Mouse (Mus musculus) limb, embryonic 13.5 days (tissue): ENCODE measurements at regions not wholly inside any gene's neighbourhood (a gene's known extent, or its start where the extent isn't known, plus 50 kb on each side); places are given as distances from the start of the nearest gene placed in this dataset.
A peak's percentile ranks its signal among the peaks of the same experiment; 100 is the strongest.

Experiments
- ATAC-seq: fragments of 200-750 bp; cut with Nextera tagmentation; 2 replicates; pipeline ENCODE4 v1.8.0; 2017; ENCODE audit warnings: low read depth, moderate number of reproducible peaks, moderate TSS enrichment; ENCODE audit not compliant: low FRiP score
- H3K27ac ChIP-seq: fragments of 300-500 bp; sonication (generic); 2 replicates; pipeline ENCODE4 v1.5.1; 2015; ENCODE audit warnings: inconsistent platforms, mild to moderate bottlenecking, moderate library complexity
- H3K27me3 ChIP-seq: fragments of 300-500 bp; sonication (generic); 2 replicates; pipeline ENCODE4 v1.6.1; 2015; ENCODE audit warnings: mild to moderate bottlenecking, inconsistent platforms
- H3K36me3 ChIP-seq: fragments of 300-500 bp; sonication (generic); 2 replicates; pipeline ENCODE4 v1.6.1; 2015; ENCODE audit warnings: inconsistent platforms, mild to moderate bottlenecking, moderate library complexity
- H3K4me1 ChIP-seq: fragments of 300-500 bp; sonication (generic); 2 replicates; pipeline ENCODE4 v1.6.1; 2015; ENCODE audit warnings: inconsistent platforms
- H3K4me2 ChIP-seq: fragments of 300-500 bp; sonication (generic); replicated peaks from 2 replicates; pipeline ENCODE4 v1.6.1; 2015; ENCODE audit warnings: inconsistent platforms, mild to moderate bottlenecking, moderate library complexity
- H3K4me3 ChIP-seq: fragments of 300-500 bp; sonication (generic); 2 replicates; pipeline ENCODE4 v1.5.1; 2015; ENCODE audit warnings: moderate library complexity, mild to moderate bottlenecking, inconsistent platforms
- H3K9ac ChIP-seq: fragments of 300-500 bp; sonication (generic); 2 replicates; pipeline ENCODE4 v1.6.1; 2015; ENCODE audit warnings: mild to moderate bottlenecking, inconsistent platforms
- H3K9me3 ChIP-seq: fragments of 300-500 bp; sonication (generic); 2 replicates; pipeline ENCODE4 v1.6.1; 2016; ENCODE audit warnings: inconsistent platforms
- WGBS: fragments of 180-500 bp; shearing (Covaris S2); methylation state at CpG from one replicate; pipeline ENCODE4 v1.1.7; 2015; 5-methylcytosine and 5-hydroxymethylcytosine counted together

DNA sequence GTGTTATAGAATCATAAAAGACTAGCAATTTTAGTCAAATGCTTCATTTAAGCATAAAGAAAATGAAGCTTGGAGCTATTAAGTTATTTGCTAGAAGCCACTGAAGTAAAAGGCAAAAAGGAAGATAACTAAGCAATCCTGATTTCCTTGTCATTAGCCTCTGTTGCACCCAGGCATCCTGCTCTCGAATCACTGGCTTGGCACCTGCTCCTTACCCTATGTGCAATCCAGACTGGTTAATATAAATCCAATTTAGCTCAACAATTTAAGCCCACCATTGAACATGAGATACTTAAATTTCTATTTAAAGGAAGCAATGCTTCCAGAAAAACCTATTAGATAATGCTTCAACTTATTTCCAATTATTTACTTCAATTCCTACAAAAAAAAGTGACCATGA is 328.7 kb downstream of the Ptprc start:
- ATAC-seq = no peak
- Histone ChIP-seq H3K4me3 (no peak overlapping the region), H3K27ac (no peak overlapping the region), H3K36me3 (no peaks in the 10 kb centered on the region), H3K27me3 (no peaks in the 10 kb centered on the region), H3K9me3 (no peaks in the 10 kb centered on the region), H3K4me2 (no peak overlapping the region), H3K9ac (no peak overlapping the region), H3K4me1 (no peaks in the 10 kb centered on the region)
- 78% methylated on average over 1 of the region's 1 CpGs for WGBS

DNA sequence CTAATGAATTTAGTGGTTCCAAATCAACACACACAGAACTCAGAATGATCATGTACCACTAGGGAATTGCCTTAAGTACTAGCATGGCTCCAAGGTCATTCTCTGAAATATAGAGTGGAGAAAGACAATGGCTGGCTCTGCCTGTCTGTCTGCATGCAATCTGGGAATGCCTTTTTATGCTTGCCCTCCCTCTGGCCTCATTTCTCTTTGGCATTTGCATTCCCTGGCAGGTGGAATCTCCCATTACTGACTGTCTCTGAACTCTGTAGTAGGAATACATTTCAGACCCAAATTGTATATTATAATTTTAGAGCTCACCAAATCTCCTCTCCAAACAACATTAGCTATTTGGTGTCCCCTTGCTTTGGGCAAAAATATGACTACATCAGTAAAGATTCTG is 335.0 kb downstream of the Ptprc start:
- Histone ChIP-seq H3K4me1 (no peaks in the 10 kb centered on the region), H3K4me2 (no peak overlapping the region), H3K9me3 (no peaks in the 10 kb centered on the region), H3K9ac (no peak overlapping the region), H3K27ac (no peak overlapping the region), H3K4me3 (no peak overlapping the region), H3K27me3 (no peaks in the 10 kb centered on the region), H3K36me3 (no peaks in the 10 kb centered on the region)
- no peak for ATAC-seq

DNA sequence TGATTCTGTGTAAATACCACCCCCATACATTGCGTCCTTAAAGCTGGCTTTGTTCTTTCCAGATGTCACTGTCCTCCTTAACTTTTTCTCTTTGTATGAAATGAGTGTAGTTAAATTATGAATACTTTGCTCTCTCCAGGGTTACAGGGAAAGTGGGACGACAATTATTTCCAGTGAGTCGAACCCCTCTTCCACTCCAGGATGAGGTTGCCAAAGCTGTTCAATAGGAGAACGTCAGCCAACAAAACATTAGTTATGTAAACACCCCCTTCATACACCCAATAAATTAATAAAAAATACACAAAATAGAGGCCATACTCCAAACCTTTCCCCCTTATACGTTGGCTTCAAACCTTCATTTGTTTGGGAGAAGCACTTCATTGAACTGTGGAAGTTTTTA is 335.8 kb downstream of the Ptprc start:
- no peaks in the 10 kb centered on the region for H3K36me3 ChIP-seq
- no peaks in the 10 kb centered on the region for H3K27me3 ChIP-seq
- no peaks in the 10 kb centered on the region for H3K4me1 ChIP-seq
- H3K9ac ChIP-seq = no peak overlapping the region
- no peak overlapping the region for H3K4me2 ChIP-seq
- no peaks in the 10 kb centered on the region for H3K9me3 ChIP-seq
- no peak overlapping the region for H3K27ac ChIP-seq
- 61% methylated on average over 5 of the region's 5 CpGs for WGBS
- no peak overlapping the region for H3K4me3 ChIP-seq
- no peak for ATAC-seq

DNA sequence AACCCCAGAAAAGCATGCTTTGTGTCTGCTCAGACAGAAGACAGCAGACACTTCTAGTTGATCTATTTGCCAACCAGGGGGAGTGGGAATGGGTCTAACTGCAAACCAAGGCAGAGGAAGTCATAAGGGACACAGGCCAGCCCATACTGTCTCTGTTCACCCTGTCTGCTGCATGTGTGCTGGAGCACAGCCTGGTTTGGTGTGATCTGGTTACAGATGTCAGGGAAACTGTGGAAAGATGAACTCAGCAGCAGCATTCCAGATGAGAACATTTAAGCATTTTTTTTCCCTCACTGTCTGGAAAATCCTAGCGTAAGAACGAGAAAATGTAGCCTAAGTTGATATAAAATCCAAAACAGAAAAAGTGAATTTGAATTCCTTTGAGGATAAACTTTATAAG is 336.2 kb downstream of the Ptprc start:
- ATAC-seq = no peak
- Histone ChIP-seq H3K27ac (peak overlapping the region; percentile 29; the same call in 1 of the 2 replicates), H3K4me1 (no peaks in the 10 kb centered on the region), H3K4me2 (no peak overlapping the region), H3K36me3 (no peaks in the 10 kb centered on the region), H3K4me3 (no peak overlapping the region), H3K27me3 (no peaks in the 10 kb centered on the region), H3K9me3 (no peaks in the 10 kb centered on the region), H3K9ac (no peak overlapping the region)
- 36% methylated on average over 2 of the region's 2 CpGs for WGBS

DNA sequence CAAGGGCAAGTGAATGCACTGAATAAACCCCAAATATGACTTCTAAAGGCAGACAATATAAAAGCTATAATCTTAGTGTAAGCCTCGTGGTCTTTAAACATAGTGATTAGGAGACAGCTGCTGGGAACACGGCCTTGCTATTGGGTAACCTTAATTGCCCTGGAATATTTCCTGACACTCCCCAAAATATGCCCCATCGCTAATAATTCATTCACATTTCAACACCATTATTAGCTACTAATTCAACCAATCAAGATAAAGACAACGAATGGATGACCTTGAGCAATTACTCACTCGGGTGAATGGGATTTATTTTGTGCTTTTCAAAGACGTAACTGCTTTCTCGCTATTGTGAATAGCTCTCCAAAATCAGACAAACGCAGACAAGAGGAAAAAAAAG is 337.2 kb downstream of the Ptprc start:
- Histone ChIP-seq H3K27me3 (no peaks in the 10 kb centered on the region), H3K9me3 (no peaks in the 10 kb centered on the region), H3K4me2 (no peak overlapping the region), H3K4me3 (no peak overlapping the region), H3K4me1 (no peaks in the 10 kb centered on the region), H3K27ac (no peak overlapping the region), H3K9ac (no peak overlapping the region), H3K36me3 (no peaks in the 10 kb centered on the region)
- ATAC-seq = no peak
- 67% methylated on average over 8 of the region's 8 CpGs for WGBS

DNA sequence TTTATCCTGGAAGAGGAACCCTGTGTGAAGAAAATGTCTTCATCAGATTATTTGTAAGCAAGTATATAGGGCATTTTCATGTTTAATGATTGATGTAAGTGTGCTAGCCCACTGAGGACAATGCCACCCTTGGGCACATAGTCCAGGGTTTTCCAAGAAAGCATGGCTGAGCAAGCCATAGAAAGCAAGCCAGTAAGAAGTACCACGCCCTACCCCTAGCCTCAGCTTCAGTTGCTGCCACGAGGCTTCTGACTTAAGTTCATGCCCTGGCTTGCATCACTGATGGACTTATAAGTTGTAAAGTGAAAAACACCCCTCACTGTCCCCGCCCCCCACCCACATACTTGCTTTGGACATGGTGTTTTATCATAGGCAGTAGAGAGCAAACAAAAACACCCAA is 342.0 kb downstream of the Ptprc start:
- 72% methylated on average over 3 of the region's 3 CpGs for WGBS
- Histone ChIP-seq H3K4me3 (no peak overlapping the region), H3K4me1 (no peaks in the 10 kb centered on the region), H3K4me2 (no peak overlapping the region), H3K27me3 (no peaks in the 10 kb centered on the region), H3K9me3 (no peaks in the 10 kb centered on the region), H3K9ac (no peak overlapping the region), H3K36me3 (no peaks in the 10 kb centered on the region), H3K27ac (no peak overlapping the region)
- no peak for ATAC-seq

DNA sequence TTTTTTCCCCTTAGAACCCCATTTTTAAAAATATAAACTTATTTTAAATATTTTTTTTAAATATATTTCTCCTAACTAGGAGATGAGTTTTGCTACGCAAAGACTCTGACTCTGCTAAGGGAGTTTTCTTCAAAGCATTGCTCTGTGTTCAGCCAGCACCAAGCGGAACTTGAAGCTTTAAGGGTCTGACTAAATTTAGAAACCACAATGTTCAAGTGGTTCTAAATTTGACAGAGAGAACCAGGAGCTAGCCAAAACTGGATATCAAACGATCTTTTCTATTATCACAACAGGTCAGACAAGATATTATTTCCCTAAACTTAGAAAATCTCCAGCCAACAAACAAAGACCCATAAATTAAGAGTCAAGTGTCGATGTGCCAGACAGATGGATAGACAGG is 344.2 kb downstream of the Ptprc start:
- no peak overlapping the region for H3K27ac ChIP-seq
- H3K4me3 ChIP-seq = no peak overlapping the region
- no peaks in the 10 kb centered on the region for H3K27me3 ChIP-seq
- no peak overlapping the region for H3K4me2 ChIP-seq
- no peak for ATAC-seq
- H3K4me1 ChIP-seq = peaks cover 9% of the 10 kb centered on the region
- WGBS = 71% methylated on average over 4 of the region's 4 CpGs
- H3K9ac ChIP-seq = no peak overlapping the region
- H3K36me3 ChIP-seq = no peaks in the 10 kb centered on the region
- no peaks in the 10 kb centered on the region for H3K9me3 ChIP-seq

DNA sequence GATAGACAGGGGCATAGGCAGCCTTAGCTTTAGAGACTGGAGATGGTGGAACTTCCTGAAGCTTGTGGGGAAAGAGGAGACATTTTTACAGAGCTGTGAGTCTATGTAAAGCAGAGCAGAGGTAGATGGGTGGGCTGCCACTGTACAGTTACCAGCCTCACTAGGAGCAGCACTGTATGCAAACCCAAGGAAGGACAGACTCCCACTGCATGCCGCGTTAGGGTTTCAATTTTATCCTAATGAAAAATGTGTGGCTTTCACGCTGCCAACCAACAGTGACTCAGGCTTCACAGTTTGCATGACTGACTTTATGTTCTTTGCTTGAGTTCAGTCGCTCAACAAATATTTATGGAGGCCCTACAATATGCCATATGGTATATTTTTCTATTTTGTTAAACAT is 348.1 kb downstream of the Ptprc start:
- H3K4me1 ChIP-seq = peaks cover 9% of the 10 kb centered on the region
- 62% methylated on average over 4 of the region's 4 CpGs for WGBS
- ATAC-seq = peak; percentile 59; the same call in 1 of the 2 replicates
- H3K9me3 ChIP-seq = no peaks in the 10 kb centered on the region
- peak overlapping the region; percentile 67 for H3K27ac ChIP-seq
- H3K4me3 ChIP-seq = no peak overlapping the region
- H3K36me3 ChIP-seq = no peaks in the 10 kb centered on the region
- no peaks in the 10 kb centered on the region for H3K27me3 ChIP-seq
- H3K4me2 ChIP-seq = no peak overlapping the region
- H3K9ac ChIP-seq = no peak overlapping the region

DNA sequence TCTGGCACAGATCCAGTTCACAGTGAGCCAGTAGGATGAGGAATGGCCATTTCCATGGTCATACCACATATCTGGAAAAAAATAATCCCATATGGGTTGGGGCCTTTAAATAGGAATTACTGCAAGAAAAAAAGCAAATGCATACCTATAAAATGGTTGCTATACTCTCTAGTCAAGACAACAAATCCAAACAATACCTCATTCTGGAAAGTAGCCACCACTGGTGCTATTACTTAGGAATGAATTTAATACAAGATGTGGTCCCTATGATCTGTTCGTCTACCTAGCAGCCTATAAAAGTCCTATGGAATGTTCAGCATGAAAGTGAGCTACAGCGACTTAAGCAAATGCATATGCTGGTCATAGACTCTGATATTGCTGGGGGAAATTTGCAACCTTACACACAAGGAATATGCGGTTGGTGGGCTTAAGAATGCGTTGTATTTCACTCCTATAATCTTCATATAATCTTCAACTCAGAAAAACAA is 360.1 kb downstream of the Ptprc start:
- no peaks in the 10 kb centered on the region for H3K36me3 ChIP-seq
- H3K27me3 ChIP-seq = no peaks in the 10 kb centered on the region
- no peak overlapping the region for H3K4me2 ChIP-seq
- peak; percentile 86 for ATAC-seq
- peaks cover 12% of the 10 kb centered on the region for H3K4me1 ChIP-seq
- no peaks in the 10 kb centered on the region for H3K9me3 ChIP-seq
- no peak overlapping the region for H3K4me3 ChIP-seq
- 0 out of 2 replicates have a peak overlapping the region, but pooled peaks have one; percentile 33 for H3K27ac ChIP-seq
- H3K9ac ChIP-seq = no peak overlapping the region
- WGBS = 35% methylated on average over 4 of the region's 4 CpGs

DNA sequence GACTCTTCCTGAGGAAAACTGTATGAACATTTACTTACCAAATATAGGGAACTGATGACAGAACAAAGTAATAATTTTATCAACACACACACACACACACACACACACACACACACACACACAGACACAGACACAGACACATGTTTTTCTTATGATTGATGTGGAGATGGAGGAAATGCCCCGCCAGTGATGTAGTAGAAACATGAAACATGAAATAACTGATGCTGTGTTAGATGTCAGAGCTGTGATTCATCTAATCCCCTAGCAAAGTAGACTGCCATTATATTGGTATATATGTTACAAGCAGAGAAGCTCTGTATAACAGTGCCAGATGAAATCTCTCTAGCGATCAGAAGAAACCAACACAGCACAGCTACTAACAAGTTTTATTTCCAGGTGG is 361.0 kb downstream of the Ptprc start:
- no peak overlapping the region for H3K4me3 ChIP-seq
- H3K4me2 ChIP-seq = no peak overlapping the region
- no peaks in the 10 kb centered on the region for H3K36me3 ChIP-seq
- H3K27ac ChIP-seq = no peak overlapping the region; the same call in 1 of the 2 replicates
- 0 out of 2 replicates have a peak, but pooled peaks have one; percentile 4 for ATAC-seq
- peaks cover 12% of the 10 kb centered on the region for H3K4me1 ChIP-seq
- H3K9ac ChIP-seq = no peak overlapping the region
- no peaks in the 10 kb centered on the region for H3K9me3 ChIP-seq
- H3K27me3 ChIP-seq = no peaks in the 10 kb centered on the region
- 70% methylated on average over 2 of the region's 2 CpGs for WGBS

DNA sequence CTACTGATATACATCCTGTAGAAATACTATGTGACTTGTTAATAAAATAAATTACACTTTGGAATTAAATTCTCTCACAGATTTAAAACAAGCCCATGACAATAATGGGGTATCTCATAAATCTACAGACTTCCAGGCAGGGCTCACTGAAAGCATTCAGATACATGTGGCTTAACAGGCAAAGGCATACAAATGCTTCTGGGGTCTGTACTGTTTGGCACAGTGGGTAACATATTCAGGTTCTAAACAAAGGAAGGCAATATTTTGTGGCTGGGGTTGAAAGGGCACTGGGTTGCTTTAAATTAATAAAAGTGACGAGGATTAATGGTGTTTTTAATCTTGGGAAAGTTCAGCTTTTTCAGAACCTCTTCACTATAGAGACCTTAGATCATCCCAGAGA is 361.8 kb downstream of the Ptprc start:
- no peak overlapping the region for H3K9ac ChIP-seq
- no peak overlapping the region for H3K27ac ChIP-seq

DNA sequence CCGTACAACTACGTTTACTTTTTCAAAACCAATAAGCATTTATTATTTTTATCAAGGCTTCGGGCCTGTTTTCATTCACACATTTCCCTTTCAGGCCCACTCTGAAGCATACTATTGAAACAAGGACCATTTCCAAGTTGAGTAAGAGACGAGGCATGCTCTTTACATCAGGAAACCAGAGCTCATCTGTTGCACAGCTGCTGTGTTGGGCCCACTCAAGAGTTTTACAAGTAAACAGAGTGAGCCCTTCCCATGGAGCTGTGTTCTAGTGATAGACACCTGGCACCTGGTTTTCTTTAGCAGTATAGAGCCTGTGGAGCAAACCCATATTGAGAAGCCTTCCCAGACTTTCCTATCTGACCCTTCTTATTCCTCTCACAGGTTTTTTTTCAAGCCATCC is 363.5 kb downstream of the Ptprc start:
- H3K4me3 ChIP-seq = no peak overlapping the region
- no peak overlapping the region for H3K4me2 ChIP-seq
- H3K4me1 ChIP-seq = peaks cover 12% of the 10 kb centered on the region
- ATAC-seq = no peak
- H3K36me3 ChIP-seq = no peaks in the 10 kb centered on the region
- H3K27ac ChIP-seq = peak overlapping the region; percentile 10; the same call in 1 of the 2 replicates
- no peaks in the 10 kb centered on the region for H3K9me3 ChIP-seq
- H3K27me3 ChIP-seq = no peaks in the 10 kb centered on the region
- H3K9ac ChIP-seq = no peak overlapping the region
- 62% methylated on average over 4 of the region's 4 CpGs for WGBS

More for the DNA sequence above, 361.8 kb downstream of the Ptprc start:
- 64% methylated on average over 1 of the region's 1 CpGs for WGBS
- H3K9me3 ChIP-seq = no peaks in the 10 kb centered on the region
- peaks cover 12% of the 10 kb centered on the region for H3K4me1 ChIP-seq
- H3K4me3 ChIP-seq = no peak overlapping the region
- ATAC-seq = no peak
- no peaks in the 10 kb centered on the region for H3K36me3 ChIP-seq
- no peaks in the 10 kb centered on the region for H3K27me3 ChIP-seq
- H3K4me2 ChIP-seq = no peak overlapping the region

DNA sequence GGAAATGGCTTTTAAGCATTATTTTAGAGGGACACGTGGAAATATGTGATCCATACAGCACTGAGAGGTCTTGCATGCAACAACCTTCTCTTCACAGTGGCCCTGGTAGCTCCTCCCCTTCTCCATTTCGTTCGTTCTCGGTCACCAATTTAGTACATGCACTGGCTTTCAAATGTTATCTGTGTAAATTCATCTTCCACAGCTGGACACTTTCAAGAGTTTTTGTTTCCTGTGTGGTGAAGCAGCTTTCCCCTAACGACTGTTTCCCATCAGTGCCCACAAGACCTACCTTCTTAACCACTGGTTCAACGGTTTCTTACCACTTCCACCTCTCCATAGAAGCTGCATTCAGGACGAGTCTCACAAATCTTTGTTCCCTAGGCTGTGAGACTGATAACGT is 368.8 kb downstream of the Ptprc start:
- ATAC-seq = no peak
- Histone ChIP-seq H3K36me3 (no peaks in the 10 kb centered on the region), H3K9ac (no peak overlapping the region), H3K4me3 (no peak overlapping the region), H3K27ac (no peak overlapping the region), H3K27me3 (no peaks in the 10 kb centered on the region), H3K9me3 (no peaks in the 10 kb centered on the region), H3K4me1 (no peaks in the 10 kb centered on the region), H3K4me2 (no peak overlapping the region)
- WGBS = 72% methylated on average over 8 of the region's 8 CpGs
